Mouse (Mus musculus) CH12.LX (cell line): ENCODE results near the gene Thumpd3.

Source experiments
- BHLHE40 ChIP-seq: IDR thresholded peaks from 2 replicates; pipeline ENCODE4 v1.6.1; 2011; ENCODE audit warnings: mild to moderate bottlenecking, low read depth, low read length, improper control_type of control experiment
- CTCF ChIP-seq, 2 experiments: IDR thresholded peaks in 1 of 2; conservative IDR thresholded peaks in 1 of 2; 2 replicates each; pipeline ENCODE4 v1.5.1; 2011 to 2012; ENCODE audit warnings: low read depth in 2 of 2, low read length in 2 of 2, improper control_type of control experiment in 1 of 2, inconsistent platforms in 1 of 2, mild to moderate bottlenecking in 1 of 2, moderate library complexity in 1 of 2
- EP300 ChIP-seq: IDR thresholded peaks from 2 replicates; pipeline ENCODE4 v1.6.1; 2011; ENCODE audit warnings: low read length, improper control_type of control experiment
- ETS1 ChIP-seq: conservative IDR thresholded peaks from 2 replicates; pipeline ENCODE4 v1.6.1; 2012; ENCODE audit warnings: low read depth, mild to moderate bottlenecking, inconsistent platforms, low read length, improper control_type of control experiment, moderate library complexity
- JUND ChIP-seq: conservative IDR thresholded peaks from 2 replicates; pipeline ENCODE4 v1.6.1; 2011; ENCODE audit warnings: low read depth, low read length, improper control_type of control experiment
- MAZ ChIP-seq: IDR thresholded peaks from 2 replicates; pipeline ENCODE4 v1.6.1; 2012; ENCODE audit warnings: low read depth, mild to moderate bottlenecking, inconsistent platforms, low read length, improper control_type of control experiment, moderate library complexity
- MEF2A ChIP-seq: IDR thresholded peaks from 2 replicates; pipeline ENCODE4 v1.6.1; 2014; ENCODE audit warnings: low read depth, mild to moderate bottlenecking, inconsistent platforms, low read length, improper control_type of control experiment, borderline replicate concordance
- NRF1 ChIP-seq: IDR thresholded peaks from 2 replicates; pipeline ENCODE4 v1.6.1; 2014; ENCODE audit warnings: low read depth, mild to moderate bottlenecking, inconsistent platforms, low read length, improper control_type of control experiment, moderate library complexity
- POLR2A ChIP-seq: IDR thresholded peaks from 2 replicates; pipeline ENCODE4 v1.6.1; 2011; ENCODE audit warnings: low read depth, mild to moderate bottlenecking, improper control_type of control experiment, low read length
- TCF12 ChIP-seq: IDR thresholded peaks from 2 replicates; pipeline ENCODE4 v1.6.1; 2014; ENCODE audit warnings: low read depth, mild to moderate bottlenecking, inconsistent platforms, low read length, improper control_type of control experiment
- USF1 ChIP-seq: IDR thresholded peaks from 2 replicates; pipeline ENCODE4 v1.6.1; 2014; ENCODE audit warnings: low read depth, mild to moderate bottlenecking, inconsistent platforms, low read length, improper control_type of control experiment
- ZC3H11A ChIP-seq: IDR thresholded peaks from 2 replicates; pipeline ENCODE4 v1.6.1; 2012; ENCODE audit warnings: low read depth, mild to moderate bottlenecking, inconsistent platforms, low read length, improper control_type of control experiment

DNA sequence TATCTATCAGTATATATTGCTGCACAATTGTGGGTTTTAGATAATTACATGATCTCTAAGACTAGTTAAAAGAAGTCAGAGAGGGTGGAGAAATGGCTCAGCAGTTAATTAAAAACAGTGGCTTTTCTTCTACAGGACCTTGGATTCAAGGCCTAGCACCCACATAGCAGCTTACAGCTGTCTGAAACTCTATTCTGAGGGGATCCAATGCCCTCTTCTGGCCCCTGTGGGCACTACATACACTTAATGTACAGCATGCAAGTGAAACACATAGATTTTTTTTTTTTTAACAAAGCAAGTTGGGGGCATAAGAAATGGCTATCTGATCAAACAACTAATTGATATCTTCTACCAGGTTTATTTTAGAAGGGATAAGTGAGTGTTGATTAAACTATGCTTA, 57.7 kb downstream of the Thumpd3 start:
- TF ChIP-seq CTCF (conservative IDR thresholded peaks at IDR 0.05 in 1 of 2, IDR thresholded peaks at IDR 0.05 in 1 of 2; ENCODE audit: low read depth in 2 of 2, low read length in 2 of 2) (peak; percentile 30 to 67; a peak in 3 of 4 replicates), POLR2A (no peak), ZC3H11A (no peak), BHLHE40 (no peak), TCF12 (no peak), USF1 (no peak), NRF1 (no peak), EP300 (no peak), ETS1 (no peak), MAZ (no peak), JUND (no peak), MEF2A (no peak)
